Mouse (Mus musculus) layer of hippocampus, adult 2 months (tissue): ENCODE results near the gene Zmym6. TPM values are rescaled to one million over a fixed set of nuclear protein-coding genes. Genes with fewer than 3 reads are reported as not detected.

Source experiments
- DNase-seq, 2 experiments: peaks; one replicate each; pipeline ENCODE4 v3.0.0; 2022; ENCODE audit warnings: low spot score in 2 of 2
- H3K27ac ChIP-seq: fragments of 200-600 bp; 2 replicates; pipeline ENCODE4 v1.8.1; 2022
- H3K4me3 ChIP-seq: fragments of 200-600 bp; 2 replicates; pipeline ENCODE4 v1.8.1; 2022; ENCODE audit warnings: mild to moderate bottlenecking
- CTCF ChIP-seq: fragments of 200-600 bp; conservative IDR thresholded peaks from 2 replicates; pipeline ENCODE4 v1.8.1; 2022; ENCODE audit warnings: antibody characterized with exemption, mild to moderate bottlenecking, moderate library complexity
- long read RNA-seq, 2 experiments: library from polyadenylated mRNA; stranded (forward); transcript quantifications; one replicate each; pipeline ENCODE4 v2.0.0; 2021; ENCODE audit warnings: borderline mapping rate in 2 of 2
- total RNA-seq, 2 experiments: library from RNA; stranded (reverse); gene quantifications; 2 replicates each; pipeline ENCODE4 v1.2.3; 2021

Zmym6 gene
- total RNA-seq: 10 to 100 TPM; 34.9 to 41.7 TPM
- long read RNA-seq, experiment 1, full-length matches to known transcripts: 3 of 16 reads
- long read RNA-seq, experiment 1, partial matches to known transcripts: 8 of 16 reads
- long read RNA-seq, experiment 1, other reads (novel, unspliced or antisense): 5 of 16 reads
- long read RNA-seq, experiment 2, partial matches to known transcripts: 14 of 31 reads
- long read RNA-seq, experiment 2, other reads (novel, unspliced or antisense): 17 of 31 reads

- peak within 1 kb of the TSS; percentile 86 for H3K4me3 ChIP-seq
- DNase-seq: peak; percentile 95
- peak; percentile 33; the same call in 1 of the 2 replicates for TF ChIP-seq CTCF
- H3K27ac ChIP-seq: peak within 1 kb of the TSS; percentile 94
Measured at GRCm38 (mm10) chr4:127076875-127077548, at the start of gene Zmym6. TSS of gene Zmym6 (plus strand) at chr4:127077383.

- TF ChIP-seq CTCF: no peak
- no peak for DNase-seq
- no peak overlapping the region for H3K4me3 ChIP-seq
- H3K27ac ChIP-seq: no peak overlapping the region
Measured at GRCm38 (mm10) chr4:127037158-127037557, 40.0 kb upstream of the Zmym6 start.

- H3K4me3 ChIP-seq: no peak overlapping the region
- DNase-seq: no peak
- no peak for TF ChIP-seq CTCF
- no peak overlapping the region for H3K27ac ChIP-seq
Measured at GRCm38 (mm10) chr4:127037908-127038827, 39.0 kb upstream of the Zmym6 start.

GRCm38 (mm10) chr4:127038828-127039349 is 38.3 kb upstream of the Zmym6 start:
- no peak for TF ChIP-seq CTCF
- no peak for DNase-seq
- Histone ChIP-seq H3K4me3 (no peak overlapping the region), H3K27ac (no peak overlapping the region)

GRCm38 (mm10) chr4:127039871-127040483 is 37.2 kb upstream of the Zmym6 start:
- no peak for DNase-seq
- Histone ChIP-seq H3K27ac (no peak overlapping the region), H3K4me3 (no peak overlapping the region)
- peak; percentile 63 for TF ChIP-seq CTCF

GRCm38 (mm10) chr4:127043540-127043939 is 33.6 kb upstream of the Zmym6 start:
- no peak for TF ChIP-seq CTCF
- no peak for DNase-seq

GRCm38 (mm10) chr4:127051121-127051520 is 26.1 kb upstream of the Zmym6 start:
- H3K4me3 ChIP-seq: no peak overlapping the region
- DNase-seq: no peak
- no peak overlapping the region for H3K27ac ChIP-seq
- TF ChIP-seq CTCF: no peak

More at GRCm38 (mm10) chr4:127043540-127043939, 33.6 kb upstream of the Zmym6 start:
- no peak overlapping the region for H3K27ac ChIP-seq
- H3K4me3 ChIP-seq: no peak overlapping the region

GRCm38 (mm10) chr4:127053071-127053470 is 24.1 kb upstream of the Zmym6 start:
- no peak overlapping the region for H3K27ac ChIP-seq
- no peak for DNase-seq
- H3K4me3 ChIP-seq: no peak overlapping the region
- no peak for TF ChIP-seq CTCF

GRCm38 (mm10) chr4:127054522-127055198 is 22.5 kb upstream of the Zmym6 start:
- DNase-seq: no peak
- peak; percentile 69 for TF ChIP-seq CTCF
- Histone ChIP-seq H3K4me3 (no peak overlapping the region), H3K27ac (no peak overlapping the region)

- peak within 1 kb of the TSS; percentile 71 for H3K4me3 ChIP-seq
- no peak for TF ChIP-seq CTCF
- H3K27ac ChIP-seq: peak within 1 kb of the TSS; percentile 79
- DNase-seq: peak; percentile 89 to 90
Measured at GRCm38 (mm10) chr4:127060585-127061290, 16.4 kb upstream of the Zmym6 start, which contains the start of gene Zmym1. TSS of gene Zmym1 (minus strand) at chr4:127061152.

GRCm38 (mm10) chr4:127064051-127064450 is 13.1 kb upstream of the Zmym6 start:
- Histone ChIP-seq H3K4me3 (no peak overlapping the region), H3K27ac (no peak overlapping the region)
- TF ChIP-seq CTCF: no peak
- DNase-seq: no peak
